Mouse (Mus musculus): ENCODE measurements around the gene Gm19345. TPM values are rescaled to one million over a fixed set of nuclear protein-coding genes. Genes with fewer than 3 reads are reported as not detected.
A peak's percentile ranks its signal among the peaks of the same experiment; 100 is the strongest.

Gene Gm19345
- total RNA-seq, 1 experiment from 2014 or later = 1.6 TPM

- peak; percentile 70 for ATAC-seq (ENCODE audit: extremely low read depth, insufficient number of reproducible peaks, low FRiP score, poor library complexity, severe bottlenecking)
Observed at GRCm38 (mm10) chr7:19824182-19824973, 27.4 kb upstream of the Gm19345 start.

- no peak for ATAC-seq (ENCODE audit: extremely low read depth, insufficient number of reproducible peaks, low FRiP score, poor library complexity, severe bottlenecking)
Observed at GRCm38 (mm10) chr7:19826756-19827155, 25.0 kb upstream of the Gm19345 start.

GRCm38 (mm10) chr7:19829694-19830093 is 22.1 kb upstream of the Gm19345 start:
- no peak for ATAC-seq (ENCODE audit: extremely low read depth, insufficient number of reproducible peaks, low FRiP score, poor library complexity, severe bottlenecking)

- peak; percentile 86 for ATAC-seq (ENCODE audit: extremely low read depth, insufficient number of reproducible peaks, low FRiP score, poor library complexity, severe bottlenecking)
Observed at GRCm38 (mm10) chr7:19830682-19831156, 21.1 kb upstream of the Gm19345 start.

- peak; percentile 70 for ATAC-seq (ENCODE audit: extremely low read depth, insufficient number of reproducible peaks, low FRiP score, poor library complexity, severe bottlenecking)
Observed at GRCm38 (mm10) chr7:19831837-19832236, 20.0 kb upstream of the Gm19345 start.

GRCm38 (mm10) chr7:19834055-19834454 is 17.7 kb upstream of the Gm19345 start:
- ATAC-seq (ENCODE audit: extremely low read depth, insufficient number of reproducible peaks, low FRiP score, poor library complexity, severe bottlenecking) = no peak

GRCm38 (mm10) chr7:19836843-19837242 is 15.0 kb upstream of the Gm19345 start:
- no peak for ATAC-seq (ENCODE audit: extremely low read depth, insufficient number of reproducible peaks, low FRiP score, poor library complexity, severe bottlenecking)

GRCm38 (mm10) chr7:19840371-19840770 is 11.4 kb upstream of the Gm19345 start:
- ATAC-seq (ENCODE audit: extremely low read depth, insufficient number of reproducible peaks, low FRiP score, poor library complexity, severe bottlenecking) = no peak

GRCm38 (mm10) chr7:19840936-19841335 is 10.9 kb upstream of the Gm19345 start:
- no peak for ATAC-seq (ENCODE audit: extremely low read depth, insufficient number of reproducible peaks, low FRiP score, poor library complexity, severe bottlenecking)

GRCm38 (mm10) chr7:19841686-19842413 is 10.0 kb upstream of the Gm19345 start:
- ATAC-seq (ENCODE audit: extremely low read depth, insufficient number of reproducible peaks, low FRiP score, poor library complexity, severe bottlenecking) = no peak

GRCm38 (mm10) chr7:19842885-19843504 is 8.8 kb upstream of the Gm19345 start:
- no peak for ATAC-seq (ENCODE audit: extremely low read depth, insufficient number of reproducible peaks, low FRiP score, poor library complexity, severe bottlenecking)

- ATAC-seq (ENCODE audit: extremely low read depth, insufficient number of reproducible peaks, low FRiP score, poor library complexity, severe bottlenecking) = peak; percentile 79
Observed at GRCm38 (mm10) chr7:19843561-19843960, 8.2 kb upstream of the Gm19345 start.

- ATAC-seq (ENCODE audit: extremely low read depth, insufficient number of reproducible peaks, low FRiP score, poor library complexity, severe bottlenecking) = peak; percentile 37
Observed at GRCm38 (mm10) chr7:19844521-19845171, 7.2 kb upstream of the Gm19345 start.

GRCm38 (mm10) chr7:19853526-19853925 is 1.7 kb downstream of the Gm19345 start:
- no peak for ATAC-seq (ENCODE audit: extremely low read depth, insufficient number of reproducible peaks, low FRiP score, poor library complexity, severe bottlenecking)

GRCm38 (mm10) chr7:19855663-19856062 is 3.9 kb downstream of the Gm19345 start:
- ATAC-seq (ENCODE audit: extremely low read depth, insufficient number of reproducible peaks, low FRiP score, poor library complexity, severe bottlenecking) = no peak

GRCm38 (mm10) chr7:19856283-19856682 is 4.5 kb downstream of the Gm19345 start:
- no peak for ATAC-seq (ENCODE audit: extremely low read depth, insufficient number of reproducible peaks, low FRiP score, poor library complexity, severe bottlenecking)

- ATAC-seq (ENCODE audit: extremely low read depth, insufficient number of reproducible peaks, low FRiP score, poor library complexity, severe bottlenecking) = no peak
Observed at GRCm38 (mm10) chr7:19859740-19860139, 7.9 kb downstream of the Gm19345 start.

- no peak for ATAC-seq (ENCODE audit: extremely low read depth, insufficient number of reproducible peaks, low FRiP score, poor library complexity, severe bottlenecking)
Observed at GRCm38 (mm10) chr7:19861199-19861598, 9.4 kb downstream of the Gm19345 start, which contains the start of gene Ceacam16. Gene Ceacam16 (minus strand): TSS chr7:19861299.

GRCm38 (mm10) chr7:19864241-19864640 is 12.4 kb downstream of the Gm19345 start:
- ATAC-seq (ENCODE audit: extremely low read depth, insufficient number of reproducible peaks, low FRiP score, poor library complexity, severe bottlenecking) = no peak
